Mouse (Mus musculus): ENCODE data around the gene Elmod3. TPM values are rescaled to one million over a fixed set of nuclear protein-coding genes. Genes with fewer than 3 reads are reported as not detected.

The Elmod3 gene
- total RNA-seq, 1 experiment from 2014 or later = 16.2 TPM

GRCm38 (mm10) chr6:72615151-72615550, 16.9 kb upstream of the Elmod3 start:
- DNase-seq = no peak

GRCm38 (mm10) chr6:72610261-72610660, 12.0 kb upstream of the Elmod3 start:
- DNase-seq = peak; percentile 36

GRCm38 (mm10) chr6:72608662-72609184, 10.5 kb upstream of the Elmod3 start:
- DNase-seq = no peak

- DNase-seq = peak; percentile 43
These were observed 9.5 kb upstream of the Elmod3 start for GRCm38 (mm10) chr6:72607676-72608075.

- no peak for DNase-seq
These were observed 8.8 kb upstream of the Elmod3 start for GRCm38 (mm10) chr6:72607060-72607459.

GRCm38 (mm10) chr6:72604066-72604465, 5.9 kb upstream of the Elmod3 start:
- DNase-seq = peak; percentile 34

GRCm38 (mm10) chr6:72601732-72602131, 3.5 kb upstream of the Elmod3 start:
- DNase-seq = peak; percentile 89

- peak; percentile 38 for DNase-seq
These were observed 2.6 kb upstream of the Elmod3 start for GRCm38 (mm10) chr6:72600771-72601170.

- peak; percentile 50 for DNase-seq
These were observed 2.0 kb upstream of the Elmod3 start for GRCm38 (mm10) chr6:72600216-72600615.

- peak; percentile 69 for DNase-seq
These were observed 761 bp upstream of the Elmod3 start for GRCm38 (mm10) chr6:72598791-72599557.

GRCm38 (mm10) chr6:72597083-72597874, 934 bp downstream of the Elmod3 start:
- DNase-seq = peak; percentile 65

GRCm38 (mm10) chr6:72593914-72594313, 4.3 kb downstream of the Elmod3 start:
- DNase-seq = no peak

GRCm38 (mm10) chr6:72593011-72593803, 5.0 kb downstream of the Elmod3 start:
- DNase-seq = peak; percentile 39

GRCm38 (mm10) chr6:72590111-72590510, 8.1 kb downstream of the Elmod3 start:
- no peak for DNase-seq

- DNase-seq = no peak
These were observed 9.9 kb downstream of the Elmod3 start for GRCm38 (mm10) chr6:72588307-72588706.

GRCm38 (mm10) chr6:72586701-72587100, 11.5 kb downstream of the Elmod3 start:
- DNase-seq = peak; percentile 40

GRCm38 (mm10) chr6:72584154-72584553, 14.1 kb downstream of the Elmod3 start:
- DNase-seq = peak; percentile 41

- DNase-seq = no peak
These were observed 14.9 kb downstream of the Elmod3 start for GRCm38 (mm10) chr6:72583211-72583839.

GRCm38 (mm10) chr6:72581625-72582382, 16.4 kb downstream of the Elmod3 start:
- peak; percentile 33 for DNase-seq

GRCm38 (mm10) chr6:72576041-72576440, 22.2 kb downstream of the Elmod3 start:
- DNase-seq = no peak

GRCm38 (mm10) chr6:72571826-72572225, 26.4 kb downstream of the Elmod3 start:
- no peak for DNase-seq
